Mouse (Mus musculus) stomach, embryonic 15.5 days (tissue): ENCODE measurements around the gene Vmn1r4. TPM values are rescaled to one million over a fixed set of nuclear protein-coding genes. Genes with fewer than 3 reads are reported as not detected.

Experiments used
- ATAC-seq: fragments of 200-750 bp; cut with Nextera tagmentation; 2 replicates; pipeline ENCODE4 v1.8.0; 2017; ENCODE audit warnings: low read depth, moderate number of reproducible peaks, moderate TSS enrichment; ENCODE audit not compliant: insufficient read depth, low FRiP score
- H3K27ac ChIP-seq: fragments of 300-500 bp; sonication (generic); 2 replicates; pipeline ENCODE4 v1.5.1; 2015; ENCODE audit warnings: mild to moderate bottlenecking, inconsistent platforms
- H3K27me3 ChIP-seq: fragments of 300-500 bp; sonication (generic); replicated peaks from 2 replicates; pipeline ENCODE4 v1.6.1; 2015; ENCODE audit warnings: inconsistent platforms
- H3K36me3 ChIP-seq: fragments of 300-500 bp; sonication (generic); 2 replicates; pipeline ENCODE4 v1.6.1; 2015; ENCODE audit warnings: inconsistent platforms
- H3K4me1 ChIP-seq: fragments of 300-500 bp; sonication (generic); 2 replicates; pipeline ENCODE4 v1.6.1; 2015; ENCODE audit warnings: inconsistent platforms
- H3K4me2 ChIP-seq: fragments of 300-500 bp; sonication (generic); 2 replicates; pipeline ENCODE4 v1.6.1; 2015; ENCODE audit warnings: mild to moderate bottlenecking, inconsistent platforms
- H3K4me3 ChIP-seq: fragments of 300-500 bp; sonication (generic); replicated peaks from 2 replicates; pipeline ENCODE4 v1.5.1; 2015; ENCODE audit warnings: inconsistent platforms
- H3K9ac ChIP-seq: fragments of 300-500 bp; sonication (generic); 2 replicates; pipeline ENCODE4 v1.6.1; 2015; ENCODE audit warnings: inconsistent platforms
- H3K9me3 ChIP-seq: fragments of 300-500 bp; sonication (generic); 2 replicates; pipeline ENCODE4 v1.6.1; 2016; ENCODE audit warnings: inconsistent platforms
- WGBS: fragments of 180-500 bp; shearing (Covaris S2); methylation state at CpG from one replicate; pipeline ENCODE4 v1.1.7; 2015; 5-methylcytosine and 5-hydroxymethylcytosine counted together
- polyA plus RNA-seq: library from polyadenylated mRNA; unstranded; fragments of >200 nt; fragmentation: Nextera tagmentation; extraction: Ambion mirVana; gene quantifications from 2 replicates; pipeline ENCODE4 v1.2.1, GENCODE M21; 2015

Gene Vmn1r4
- 0.36 TPM in 2 replicates for polyA plus RNA-seq

DNA sequence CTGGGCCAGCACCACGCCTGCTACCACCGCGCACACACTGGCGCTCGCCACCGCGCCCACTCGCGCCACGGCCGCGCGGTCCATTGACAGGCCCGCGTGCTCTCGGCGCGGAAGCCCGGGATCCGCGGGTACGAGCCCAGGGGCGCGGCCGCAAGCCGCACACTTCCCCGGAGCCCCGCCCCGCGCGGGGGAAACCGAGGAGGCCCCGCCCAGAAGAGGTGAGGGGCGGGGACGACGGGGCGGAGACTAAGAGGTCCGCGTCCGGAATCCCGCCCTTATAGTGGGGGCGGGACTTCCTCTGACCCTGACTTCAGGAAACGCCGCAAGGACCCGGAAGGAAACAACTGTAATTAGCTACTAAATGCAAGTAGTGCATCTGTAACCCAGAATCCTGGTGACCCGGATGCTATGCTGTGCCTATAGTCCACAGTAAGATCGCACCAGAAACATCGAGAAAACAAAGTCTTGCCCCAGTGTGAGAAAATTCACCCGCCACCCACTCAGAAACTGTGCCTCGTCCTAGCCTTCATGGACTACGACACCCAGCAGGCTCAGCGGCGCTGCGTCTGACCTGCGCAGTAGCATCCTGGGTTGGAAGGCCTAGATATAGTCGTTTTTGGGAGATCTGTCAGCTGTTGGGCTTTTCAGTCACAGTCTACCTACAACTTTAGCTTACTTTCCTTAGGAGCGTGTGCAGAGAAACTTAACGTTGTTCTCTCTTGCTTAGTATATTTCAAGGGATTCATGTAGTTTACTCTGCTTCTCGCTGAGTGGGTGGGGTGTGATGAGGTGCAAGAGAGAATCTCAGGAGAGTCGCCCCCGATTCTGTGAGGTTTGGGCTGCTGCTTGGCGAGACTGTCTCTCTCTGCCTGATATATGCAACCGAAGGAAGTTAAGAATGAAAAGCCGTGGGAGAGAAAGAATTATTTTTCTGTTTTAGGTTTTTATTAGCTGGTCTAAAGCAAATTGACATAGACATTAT is at the start of gene Vmn1r4, which contains the start of gene Nt5c3:
Gene Vmn1r4 (plus strand): TSS at position 290 of the 982 bp plus-strand sequence.
Gene Nt5c3 (minus strand): TSS at position 207 of the 982 bp plus-strand sequence.
- H3K27ac ChIP-seq, result peak within 1 kb of the TSS; percentile 91
- H3K4me3 ChIP-seq, result peak within 1 kb of the TSS; percentile 83
- H3K9me3 ChIP-seq, result no peaks in the 10 kb centered on the region
- peak; percentile 95 for ATAC-seq
- no peaks in the 10 kb centered on the region for H3K36me3 ChIP-seq
- peaks cover 7% of the 10 kb centered on the region; the same call in 1 of the 2 replicates for H3K4me1 ChIP-seq
- WGBS, result 3% methylated on average over 64 of the region's 64 CpGs
- no peaks in the 10 kb centered on the region for H3K27me3 ChIP-seq
- peak within 1 kb of the TSS; percentile 61 for H3K4me2 ChIP-seq
- peak within 1 kb of the TSS; percentile 64 for H3K9ac ChIP-seq

GRCm38 (mm10) chr6:56876870-56877269 is 46.9 kb upstream of the Vmn1r4 start:
- Histone ChIP-seq H3K9ac (no peak overlapping the region), H3K4me3 (no peak overlapping the region), H3K4me2 (no peak overlapping the region), H3K36me3 (peaks cover 19% of the 10 kb centered on the region; the same call in 1 of the 2 replicates), H3K27ac (peak overlapping the region; percentile 7; the same call in 1 of the 2 replicates), H3K9me3 (no peaks in the 10 kb centered on the region), H3K4me1 (0 out of 2 replicates have a peak, but pooled peaks cover 3% of the 10 kb centered on the region), H3K27me3 (no peaks in the 10 kb centered on the region)
- 0 out of 2 replicates have a peak, but pooled peaks have one; percentile 34 for ATAC-seq
- 75% methylated on average over 4 of the region's 4 CpGs for WGBS

DNA sequence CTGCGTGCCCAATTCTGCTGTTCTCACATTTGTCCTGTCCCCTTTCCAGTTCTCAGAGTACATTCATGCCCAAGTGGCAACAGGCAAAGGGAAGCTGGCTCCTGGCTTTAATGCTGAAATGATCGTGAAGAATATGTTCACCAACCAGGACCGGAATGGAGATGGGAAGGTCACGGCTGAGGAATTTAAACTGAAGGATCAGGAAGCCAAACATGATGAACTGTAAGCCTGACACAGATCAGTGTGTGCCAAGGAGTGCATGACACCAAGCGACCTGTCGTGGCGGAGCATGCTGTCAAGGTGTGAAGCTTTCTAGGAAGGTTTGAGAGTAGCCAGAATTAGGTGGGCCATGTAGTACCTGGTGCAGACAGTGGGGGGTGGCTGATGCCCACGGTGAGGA is 45.8 kb upstream of the Vmn1r4 start:
- Histone ChIP-seq H3K9ac (no peak overlapping the region), H3K4me2 (no peak overlapping the region), H3K27ac (no peak overlapping the region), H3K4me1 (0 out of 2 replicates have a peak, but pooled peaks cover 3% of the 10 kb centered on the region), H3K4me3 (no peak overlapping the region), H3K9me3 (no peaks in the 10 kb centered on the region), H3K27me3 (no peaks in the 10 kb centered on the region), H3K36me3 (peaks cover 18% of the 10 kb centered on the region; the same call in 1 of the 2 replicates)
- no peak for ATAC-seq
- 88% methylated on average over 8 of the region's 8 CpGs for whole genome bisulfite sequencing

DNA sequence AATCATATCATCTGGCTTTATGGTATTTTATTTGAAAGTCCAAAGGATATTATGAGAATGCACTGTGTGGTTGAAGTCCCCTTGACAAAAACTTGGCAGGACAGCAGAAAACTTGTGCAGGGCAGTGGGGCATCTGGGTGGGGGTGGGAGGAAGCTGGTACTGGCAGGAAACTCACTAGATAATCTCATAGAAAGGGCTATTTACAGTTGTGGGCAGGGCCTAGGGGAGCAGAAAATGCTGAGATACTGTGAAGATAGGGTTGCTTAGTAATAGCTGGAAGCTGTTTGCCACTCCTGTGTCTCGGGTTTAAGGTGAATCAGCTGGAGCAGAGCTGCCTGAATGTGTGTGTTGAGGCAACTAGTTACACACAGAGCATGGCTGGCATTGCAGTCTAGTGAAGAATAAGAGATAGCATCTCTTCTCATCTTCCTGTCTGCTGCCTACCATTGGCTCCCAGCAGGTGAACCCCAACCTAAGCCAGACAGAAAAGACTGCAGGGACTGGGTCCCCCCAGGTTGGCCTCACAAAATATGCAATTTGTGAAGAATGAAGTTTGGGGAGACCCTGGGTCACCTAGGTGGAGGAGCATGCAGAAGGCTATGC is 44.4 kb upstream of the Vmn1r4 start:
- WGBS, result 52% methylated on average over 1 of the region's 1 CpGs
- Histone ChIP-seq H3K27ac (no peak overlapping the region), H3K9me3 (no peaks in the 10 kb centered on the region), H3K4me1 (0 out of 2 replicates have a peak, but pooled peaks cover 3% of the 10 kb centered on the region), H3K9ac (no peak overlapping the region), H3K4me2 (no peak overlapping the region), H3K36me3 (peaks cover 22% of the 10 kb centered on the region), H3K27me3 (no peaks in the 10 kb centered on the region), H3K4me3 (no peak overlapping the region)
- peak; percentile 82 for ATAC-seq

DNA sequence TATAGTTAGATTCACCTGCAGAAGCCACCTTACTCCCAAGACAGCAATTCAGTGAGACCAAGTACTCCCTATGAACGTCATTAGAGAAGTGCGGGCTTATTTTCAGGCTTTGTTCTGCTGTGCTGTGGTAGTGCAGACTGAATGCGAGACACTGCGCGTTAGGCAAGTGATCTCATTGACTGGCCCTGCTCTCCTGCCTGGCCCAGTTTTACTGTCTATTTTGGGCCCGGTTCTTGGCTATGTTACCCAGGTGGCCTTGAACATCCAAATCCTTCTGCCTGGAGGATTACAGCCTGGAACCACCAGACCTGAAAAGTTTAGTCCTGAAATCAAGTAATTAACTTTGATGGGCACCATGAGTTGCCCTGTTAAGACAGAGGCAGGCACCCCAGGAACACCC is 35.3 kb upstream of the Vmn1r4 start:
- ATAC-seq, result no peak
- Histone ChIP-seq H3K4me3 (no peak overlapping the region), H3K9ac (no peak overlapping the region), H3K36me3 (peaks cover 24% of the 10 kb centered on the region; the same call in 1 of the 2 replicates), H3K4me2 (no peak overlapping the region), H3K9me3 (no peaks in the 10 kb centered on the region), H3K4me1 (no peaks in the 10 kb centered on the region), H3K27me3 (no peaks in the 10 kb centered on the region), H3K27ac (no peak overlapping the region)
- 94% methylated on average over 6 of the region's 6 CpGs for WGBS

GRCm38 (mm10) chr6:56890762-56891161 is 33.1 kb upstream of the Vmn1r4 start:
- no peak for ATAC-seq

GRCm38 (mm10) chr6:56899601-56900000 is 24.2 kb upstream of the Vmn1r4 start:
- no peak for ATAC-seq
- Histone ChIP-seq H3K4me2 (no peak overlapping the region), H3K9me3 (no peaks in the 10 kb centered on the region), H3K9ac (no peak overlapping the region), H3K4me1 (peaks cover 17% of the 10 kb centered on the region), H3K36me3 (no peaks in the 10 kb centered on the region), H3K27me3 (no peaks in the 10 kb centered on the region), H3K27ac (no peak overlapping the region), H3K4me3 (no peak overlapping the region)
- whole genome bisulfite sequencing, result 73% methylated on average over 3 of the region's 3 CpGs

More at GRCm38 (mm10) chr6:56890762-56891161, 33.1 kb upstream of the Vmn1r4 start:
- no peaks in the 10 kb centered on the region for H3K27me3 ChIP-seq
- H3K4me1 ChIP-seq, result no peaks in the 10 kb centered on the region
- H3K4me2 ChIP-seq, result no peak overlapping the region
- H3K4me3 ChIP-seq, result no peak overlapping the region
- H3K36me3 ChIP-seq, result peaks cover 19% of the 10 kb centered on the region; the same call in 1 of the 2 replicates
- no peak overlapping the region for H3K27ac ChIP-seq
- no peaks in the 10 kb centered on the region for H3K9me3 ChIP-seq
- no peak overlapping the region for H3K9ac ChIP-seq
- WGBS, result 88% methylated on average over 2 of the region's 2 CpGs

DNA sequence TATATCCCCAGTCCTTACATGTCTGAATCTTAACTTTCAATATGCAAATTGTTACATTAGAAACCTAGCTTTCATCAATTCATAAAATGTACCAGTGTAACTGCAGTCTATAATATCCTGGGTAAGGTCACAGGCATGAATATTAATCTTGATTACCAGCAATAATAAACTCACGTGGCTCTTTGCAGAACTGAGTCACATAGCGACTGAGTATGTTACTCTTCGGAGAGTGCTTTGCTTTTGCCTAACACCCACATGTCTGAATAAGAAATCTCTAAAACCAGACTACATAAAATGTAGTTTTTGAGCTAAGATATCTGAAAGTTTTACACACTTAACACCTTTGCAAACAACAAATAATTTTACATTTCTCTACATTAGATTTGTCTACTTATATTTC is 22.5 kb upstream of the Vmn1r4 start:
- Histone ChIP-seq H3K9me3 (no peaks in the 10 kb centered on the region), H3K27ac (no peak overlapping the region; the same call in 1 of the 2 replicates), H3K27me3 (no peaks in the 10 kb centered on the region), H3K36me3 (no peaks in the 10 kb centered on the region), H3K4me2 (peak overlapping the region; percentile 16; the same call in 1 of the 2 replicates), H3K4me1 (peaks cover 17% of the 10 kb centered on the region), H3K9ac (no peak overlapping the region), H3K4me3 (peak overlapping the region; percentile 17)
- ATAC-seq, result no peak
- WGBS, result 43% methylated on average over 3 of the region's 3 CpGs

GRCm38 (mm10) chr6:56901824-56902386 is 21.9 kb upstream of the Vmn1r4 start:
- Histone ChIP-seq H3K9me3 (no peaks in the 10 kb centered on the region), H3K27ac (peak overlapping the region; percentile 72), H3K4me3 (peak overlapping the region; percentile 17; the same call in 1 of the 2 replicates), H3K9ac (no peak overlapping the region), H3K4me1 (peaks cover 17% of the 10 kb centered on the region), H3K4me2 (peak overlapping the region; percentile 29), H3K27me3 (no peaks in the 10 kb centered on the region), H3K36me3 (no peaks in the 10 kb centered on the region)
- 34% methylated on average over 12 of the region's 12 CpGs for WGBS
- peak; percentile 90 for ATAC-seq

GRCm38 (mm10) chr6:56902606-56903520 is 21.0 kb upstream of the Vmn1r4 start:
- Histone ChIP-seq H3K9me3 (no peaks in the 10 kb centered on the region), H3K27ac (peak overlapping the region; percentile 41), H3K36me3 (no peaks in the 10 kb centered on the region), H3K27me3 (no peaks in the 10 kb centered on the region), H3K9ac (no peak overlapping the region), H3K4me1 (peaks cover 17% of the 10 kb centered on the region), H3K4me2 (no peak overlapping the region), H3K4me3 (no peak overlapping the region)
- peak; percentile 75 for ATAC-seq
- WGBS, result 69% methylated on average over 7 of the region's 7 CpGs

DNA sequence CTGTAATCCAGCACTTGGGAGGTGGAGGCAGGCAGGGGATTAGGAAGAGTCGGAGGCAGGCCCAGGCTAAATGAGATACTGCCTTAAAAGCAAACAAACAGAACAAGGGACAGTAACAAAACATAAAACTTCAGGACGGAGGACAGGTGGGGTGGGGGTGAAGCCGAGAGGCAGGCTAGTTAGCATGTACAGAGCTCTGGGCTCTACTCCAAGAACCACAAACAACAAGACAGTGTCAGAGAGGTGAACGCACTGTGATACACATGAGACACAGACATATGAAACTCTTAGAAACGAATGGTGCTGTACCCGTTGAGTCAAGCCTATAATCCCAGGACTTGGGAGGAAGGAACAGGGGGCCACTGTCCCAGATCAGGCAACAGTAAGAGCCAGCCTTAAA is 20.0 kb upstream of the Vmn1r4 start:
- H3K36me3 ChIP-seq, result no peaks in the 10 kb centered on the region
- H3K4me1 ChIP-seq, result peaks cover 17% of the 10 kb centered on the region
- WGBS, result 32% methylated on average over 6 of the region's 6 CpGs
- no peak for ATAC-seq
- H3K4me3 ChIP-seq, result no peak overlapping the region
- H3K27ac ChIP-seq, result peak overlapping the region; percentile 35; the same call in 1 of the 2 replicates
- no peaks in the 10 kb centered on the region for H3K9me3 ChIP-seq
- no peaks in the 10 kb centered on the region for H3K27me3 ChIP-seq
- no peak overlapping the region for H3K4me2 ChIP-seq
- no peak overlapping the region for H3K9ac ChIP-seq
